Mouse (Mus musculus) ES-E14 (cell line): Measurements from ENCODE around the gene Arl15.

ENCODE experiments used
- HCFC1 ChIP-seq: IDR thresholded peaks from 2 replicates; pipeline ENCODE4 v1.6.1; 2012; ENCODE audit warnings: low read length, inconsistent platforms, borderline replicate concordance; ENCODE audit not compliant: insufficient read depth
- MAFK ChIP-seq: IDR thresholded peaks from 2 replicates; pipeline ENCODE4 v1.6.1; 2014; ENCODE audit warnings: mild to moderate bottlenecking, low read depth, low read length, inconsistent platforms; ENCODE audit not compliant: insufficient read depth
- ZNF384 ChIP-seq: IDR thresholded peaks from 2 replicates; pipeline ENCODE4 v1.6.1; 2012; ENCODE audit warnings: low read depth, low read length, inconsistent platforms

- TF ChIP-seq HCFC1 (no peak), MAFK (no peak), ZNF384 (no peak)
Measured at GRCm38 (mm10) chr13:114107499-114107898, 313.2 kb downstream of the Arl15 start.
